Mouse (Mus musculus) mouse embryonic stem cell (cell line): ENCODE results near the gene Clk4.

Source experiments
- in situ Hi-C, 2 experiments: fragments of 300-500 bp; cut with MboI; formaldehyde crosslinking; loops; 1 replicate in 1 of 2; 3 replicates in 1 of 2; pipeline ENCODE4 v1.14.3; 2019 to 2020; ENCODE audit warnings: low sequenced_read_pairs in 2 of 2, low pct_unique_long_range_greater_than_20kb in 1 of 2, mixed read lengths in 1 of 2; ENCODE audit not compliant: unreplicated experiment in 1 of 2

The Clk4 gene

DNA sequence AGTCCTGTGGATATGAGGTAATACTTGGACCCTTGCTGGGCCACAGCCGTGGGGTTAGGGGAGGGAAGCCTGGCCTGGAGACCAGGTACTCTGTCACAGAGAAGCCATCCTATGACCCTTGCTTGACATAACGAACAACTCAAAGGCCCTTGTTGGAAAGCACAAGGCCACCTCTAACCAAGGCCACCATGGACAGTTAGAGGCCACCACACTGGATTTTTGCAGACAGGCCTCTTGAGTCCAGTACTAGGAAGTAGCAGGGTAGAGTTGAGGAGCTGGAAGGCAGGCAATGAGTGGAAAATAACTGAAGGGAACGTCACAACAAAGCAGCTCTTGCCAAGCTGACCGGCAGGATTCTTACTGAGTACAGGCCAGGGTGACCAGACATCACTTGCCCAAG is 37.2 kb downstream of the Clk4 start:
- in situ Hi-C loops, result no loop called here

DNA sequence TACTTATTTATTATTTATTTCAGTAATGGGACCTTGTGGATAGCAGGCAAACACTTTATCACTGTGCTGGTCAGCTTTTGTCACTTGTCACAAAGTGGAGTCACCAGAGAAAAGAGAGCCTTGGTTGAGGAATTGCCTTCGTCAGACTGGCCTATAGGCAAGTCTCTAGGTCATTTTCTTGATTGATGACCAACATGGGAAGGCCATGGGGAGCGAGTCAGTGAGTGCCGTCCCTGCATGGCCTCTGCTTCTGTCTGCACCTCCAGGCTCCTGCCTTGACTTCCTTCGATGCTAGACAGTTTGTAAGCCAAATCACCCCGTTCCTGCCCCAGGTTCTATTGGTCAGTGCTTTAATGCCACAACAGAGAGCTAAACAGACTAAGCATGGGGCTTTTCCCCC is 40.9 kb downstream of the Clk4 start:
- in situ Hi-C loops, result no loop called here

DNA sequence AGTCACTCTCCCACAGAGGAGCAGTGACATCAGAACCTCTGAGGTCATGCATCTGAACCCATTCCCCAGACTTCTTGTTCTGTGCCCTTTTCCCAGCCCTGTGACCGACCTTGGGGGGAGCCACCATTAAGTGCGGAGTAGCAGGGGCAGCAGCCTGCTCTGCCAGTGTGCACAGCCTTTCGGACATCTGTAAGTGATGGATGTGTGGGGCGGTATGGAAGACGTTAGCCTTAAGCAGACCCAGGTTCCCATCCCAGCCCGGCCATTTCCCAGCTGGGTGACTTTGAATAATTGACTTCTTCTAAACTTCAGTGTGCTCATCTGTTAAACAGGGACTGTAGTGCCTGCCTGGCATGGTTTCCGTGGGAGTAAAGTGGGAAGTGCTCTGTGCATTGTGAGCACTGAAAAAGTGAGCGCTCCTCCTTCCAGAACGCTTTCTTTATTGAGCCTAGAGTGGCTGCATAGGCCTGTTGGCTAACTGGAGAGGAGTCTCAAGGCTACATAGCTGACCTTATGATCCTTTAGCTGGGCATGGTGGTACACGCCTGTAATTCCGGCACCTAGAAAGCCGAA is 42.5 kb downstream of the Clk4 start:
- in situ Hi-C loops, result no loop called here

DNA sequence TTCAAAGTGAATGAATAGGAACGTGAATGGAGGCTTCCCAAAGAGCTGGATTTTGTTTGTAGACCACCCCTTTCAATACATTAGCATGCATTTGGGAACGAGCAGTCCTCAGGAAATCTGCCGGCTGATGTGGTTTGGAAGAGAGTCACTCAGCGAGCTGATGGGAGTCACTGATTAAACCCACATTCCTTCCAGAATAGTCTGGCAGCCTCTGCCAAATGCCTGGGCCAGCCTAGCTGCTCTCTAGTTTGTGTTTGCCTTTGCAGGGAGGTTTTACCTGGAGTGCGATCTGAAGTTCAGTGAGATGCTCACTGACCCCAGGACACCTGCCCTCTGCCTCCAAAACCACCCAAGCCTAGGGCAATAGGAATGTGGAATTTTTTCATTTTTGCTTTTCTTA is 46.8 kb downstream of the Clk4 start:
- in situ Hi-C loops, result no loop called here

DNA sequence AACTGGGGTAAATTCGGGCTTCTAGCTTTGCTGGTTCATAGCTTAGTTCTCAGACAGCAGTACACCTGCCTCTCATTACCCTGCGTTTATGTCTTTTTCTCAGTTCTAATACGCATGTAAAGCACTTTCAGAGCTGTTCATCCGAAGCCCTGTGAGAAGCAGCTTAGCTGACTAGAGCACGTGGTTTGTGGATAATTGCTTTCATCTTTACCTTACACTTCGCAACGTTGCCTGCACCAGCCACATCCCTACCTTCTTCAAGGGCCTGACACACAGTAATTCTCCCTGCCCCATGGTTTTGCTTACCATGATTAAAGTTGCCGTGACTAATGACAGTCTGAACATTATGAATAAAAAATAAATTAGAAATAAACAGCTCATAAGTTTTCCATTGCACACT is 50.3 kb downstream of the Clk4 start:
- in situ Hi-C loops, result no loop called here

DNA sequence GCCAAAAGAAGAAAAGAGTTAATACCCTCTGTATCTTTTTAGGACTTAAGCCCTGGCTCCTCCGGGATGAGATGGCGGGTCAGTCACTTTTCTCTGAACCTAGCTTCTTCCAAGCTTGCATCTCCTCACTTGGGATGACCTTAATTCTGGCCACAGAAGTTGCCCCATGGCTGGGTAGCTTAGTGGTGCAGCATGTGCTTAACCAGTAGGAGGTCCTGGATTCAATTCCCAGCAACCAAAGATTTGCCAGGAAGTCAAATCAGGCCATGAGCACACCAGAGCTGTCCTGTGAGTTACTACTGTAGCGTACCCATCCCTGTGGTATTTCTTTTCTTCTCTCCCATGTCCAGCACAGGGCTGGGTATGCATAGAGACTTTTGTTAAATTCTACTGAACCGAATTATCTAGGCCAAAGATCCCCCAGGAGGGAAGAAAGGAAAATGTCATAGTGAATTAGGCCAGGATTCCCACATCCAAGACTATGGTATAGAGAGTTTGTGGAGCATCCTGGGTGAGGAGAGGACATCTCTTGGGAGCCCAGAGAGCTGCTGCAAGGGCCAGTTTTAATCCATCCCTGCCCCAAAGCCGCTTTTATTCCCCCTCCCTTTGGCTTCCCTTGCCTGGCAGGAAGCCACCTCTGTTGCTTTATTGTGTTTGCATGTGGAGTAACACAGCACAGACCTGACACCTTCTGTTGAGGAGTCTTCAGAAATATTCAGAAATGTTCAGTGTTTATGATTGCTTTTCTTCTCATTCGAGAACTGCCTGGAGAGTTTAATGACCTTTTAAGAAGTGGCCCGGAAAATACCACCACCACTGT is 54.7 kb downstream of the Clk4 start:
- in situ Hi-C loops, result no loop called here

DNA sequence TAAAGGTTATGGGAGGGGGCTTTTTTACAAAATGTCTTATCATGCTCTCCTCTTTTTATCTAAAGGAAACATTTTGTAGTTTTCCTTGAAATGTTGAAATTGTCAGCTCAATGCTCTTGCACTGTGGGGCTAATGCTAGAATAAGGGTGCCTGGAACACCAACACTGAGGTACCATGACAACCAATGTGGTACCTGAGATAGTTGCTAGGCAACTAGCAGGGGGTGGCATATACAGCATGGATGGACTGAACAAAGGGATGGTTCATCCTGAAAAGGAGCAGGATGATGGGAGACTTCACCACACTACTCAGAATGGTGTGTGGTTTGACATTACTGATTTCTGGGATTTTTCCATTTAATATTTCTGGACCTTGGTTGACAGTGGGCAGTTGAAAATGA is 59.1 kb downstream of the Clk4 start:
- in situ Hi-C loops, result no loop called here

DNA sequence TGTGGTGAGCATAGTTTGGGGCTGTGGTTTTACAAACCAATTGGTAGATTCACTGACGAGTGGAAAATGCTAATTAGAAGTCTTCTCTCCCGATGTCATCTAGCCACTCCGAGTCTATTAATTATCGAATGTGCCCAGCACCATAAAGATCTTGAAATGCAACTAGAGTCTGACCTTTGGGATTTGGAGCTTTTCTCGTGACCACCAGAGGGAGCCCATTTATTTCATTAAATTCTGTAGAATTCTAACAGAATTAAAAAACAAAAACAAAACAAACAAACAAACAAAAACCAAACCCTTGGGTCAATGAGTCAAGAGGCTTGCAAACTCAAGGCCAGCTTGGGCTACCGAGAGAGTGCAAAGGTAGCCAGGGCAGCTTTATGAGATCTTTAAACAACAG is 65.4 kb downstream of the Clk4 start:
- in situ Hi-C loops, result no loop called here

DNA sequence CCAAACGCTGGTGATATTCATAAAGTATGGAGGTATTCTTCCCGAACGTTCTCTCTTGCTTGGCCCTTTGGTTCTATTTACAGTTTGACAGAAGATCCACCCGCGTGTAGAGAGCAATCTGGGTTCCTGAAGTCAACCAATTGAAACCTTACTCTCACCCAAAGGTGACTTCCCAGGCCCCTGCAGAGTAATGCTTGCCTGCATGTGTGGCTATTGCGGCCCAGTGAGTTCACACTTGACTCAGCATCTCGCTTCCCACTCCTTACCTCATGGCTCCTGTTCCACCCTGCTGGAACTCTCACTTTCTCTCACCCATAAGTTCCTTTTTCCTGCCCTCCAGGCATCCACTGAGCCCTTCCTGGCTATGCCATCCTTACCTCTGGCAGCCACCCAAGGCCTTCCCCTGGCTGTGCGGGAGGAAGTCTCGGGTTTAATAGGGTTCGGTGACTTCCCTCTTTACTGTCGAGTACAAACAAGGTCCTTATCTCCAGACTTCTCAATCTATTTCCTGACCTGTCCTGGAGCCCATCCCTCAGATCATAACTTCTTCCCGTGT is 66.9 kb downstream of the Clk4 start:
- in situ Hi-C loops, result no loop called here

DNA sequence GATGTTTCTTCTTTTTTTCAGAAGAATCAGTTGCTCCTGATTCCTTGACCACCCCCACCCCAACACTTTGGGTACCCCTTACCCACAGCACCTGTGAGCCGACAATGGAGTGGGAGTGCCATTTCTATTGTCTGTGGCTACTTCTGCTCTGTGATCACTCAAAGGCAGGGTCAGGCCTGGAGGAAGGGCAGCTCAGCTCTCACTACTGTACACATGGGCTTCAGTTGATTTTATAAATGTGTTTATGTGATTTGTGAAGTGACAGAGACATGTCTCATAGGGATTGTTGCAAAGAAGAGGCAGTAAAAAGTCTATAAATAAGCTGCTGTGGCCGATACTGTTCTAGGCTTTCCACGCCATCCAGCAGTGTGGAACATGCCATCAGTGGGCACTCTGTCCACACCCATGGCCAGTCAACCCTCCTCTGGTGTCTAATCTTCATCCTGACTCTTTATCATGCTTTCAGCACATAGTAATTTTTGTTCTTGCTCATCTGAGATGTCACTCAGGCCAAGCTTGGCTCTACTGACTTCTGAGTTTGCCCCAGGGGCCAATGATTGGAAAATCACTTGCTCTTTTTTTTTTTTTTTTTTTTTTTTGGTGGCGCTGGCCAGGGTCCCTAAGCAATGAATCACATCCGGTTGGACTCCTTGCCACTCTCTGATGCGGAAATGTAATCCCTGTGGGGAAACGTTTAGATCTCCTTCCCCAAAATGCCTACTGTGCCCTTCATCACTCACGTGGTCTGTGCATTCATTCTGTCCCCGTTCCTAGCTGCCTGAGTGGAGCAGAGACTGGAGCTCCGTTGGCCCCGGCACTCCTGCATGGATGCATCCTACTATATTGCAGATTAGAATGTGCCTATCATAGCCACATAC is 68.5 kb downstream of the Clk4 start:
- in situ Hi-C loops, result no loop called here
